Mouse (Mus musculus) frontal cortex, adult 2 months (tissue): ENCODE data around the gene Xntrpc. TPM values are rescaled to one million over a fixed set of nuclear protein-coding genes. Genes with fewer than 3 reads are reported as not detected.
A peak's percentile ranks its signal among the peaks of the same experiment; 100 is the strongest.

ENCODE experiments used
- DNase-seq, 2 experiments: peaks; one replicate each; pipeline ENCODE4 v3.0.0; 2022; ENCODE audit warnings: low spot score in 1 of 2; ENCODE audit errors: extremely low spot score in 1 of 2
- polyA plus RNA-seq: library from polyadenylated mRNA; depleted of rRNA; stranded (reverse); fragments of >200 nt; gene quantifications from 2 replicates; pipeline ENCODE4 v1.2.3, GENCODE M21; 2012; rRNA removed

Xntrpc gene
- polyA plus RNA-seq, 1 experiment, result 3.9 TPM

DNA sequence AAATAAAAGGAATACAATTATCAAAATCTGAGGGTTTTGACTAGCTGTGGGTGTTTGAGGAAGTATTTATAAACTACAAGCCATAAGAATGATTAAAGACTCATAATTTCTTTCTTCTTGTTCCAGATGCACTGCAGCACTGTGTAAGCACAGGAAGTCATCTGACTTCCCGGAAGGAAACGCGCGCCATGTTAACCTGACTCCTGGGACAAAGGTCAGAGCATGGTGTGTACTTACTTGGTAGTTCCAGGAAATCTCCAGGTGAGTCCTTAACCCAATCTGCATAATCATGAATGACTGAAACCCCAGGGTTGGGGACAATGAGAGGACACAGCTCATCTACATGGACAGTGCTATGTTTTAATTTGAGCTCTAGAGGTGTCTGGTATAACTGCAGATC lies 66.9 kb downstream of the Xntrpc start:
- no peak for DNase-seq

DNA sequence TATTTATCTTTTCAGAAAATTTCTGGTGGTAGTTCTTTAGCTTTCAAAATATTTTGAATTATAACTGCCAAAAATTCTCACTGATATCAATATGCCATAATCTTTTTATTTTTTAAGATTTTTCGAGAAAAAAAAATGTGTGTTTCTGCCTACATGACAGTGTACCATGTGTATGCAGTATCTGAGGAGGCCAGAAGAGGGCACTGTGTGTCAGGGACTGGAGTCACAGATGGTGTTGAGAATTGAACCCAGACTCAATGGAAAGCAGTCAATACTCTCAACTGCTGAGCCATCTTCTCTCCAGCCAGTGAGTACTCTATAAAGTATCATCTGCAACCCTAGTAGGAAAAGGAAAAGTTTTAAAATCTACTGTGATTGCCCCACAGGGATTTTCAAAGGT lies 72.0 kb downstream of the Xntrpc start:
- peak in 1 of 2 experiments; percentile 18 for DNase-seq

DNA sequence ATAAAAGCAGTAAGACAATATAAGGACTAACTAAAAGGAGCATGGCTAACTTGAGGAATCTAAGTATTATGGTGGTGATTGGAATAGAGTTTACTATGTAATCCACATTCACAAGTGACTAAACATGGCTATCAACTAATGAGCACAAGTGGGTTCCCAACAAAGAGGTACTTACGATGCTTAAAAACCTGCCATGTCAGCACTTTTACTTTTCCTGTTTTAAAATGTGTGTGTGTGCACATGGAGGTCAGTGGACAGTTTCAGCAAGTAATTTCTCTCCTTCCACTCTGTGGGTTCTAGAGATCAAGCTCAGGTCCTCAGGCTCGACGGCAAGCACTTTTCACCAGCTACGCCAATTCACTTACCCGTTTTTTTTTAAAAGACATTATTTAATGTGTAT lies 72.4 kb downstream of the Xntrpc start:
- DNase-seq, result no peak

Other genes starting within 250 kb of the Xntrpc start
- gene Phox2a, start 247.4 kb upstream of the Xntrpc start, polyA plus RNA-seq, result not detected in 2 replicates
- gene Inppl1, start 227.5 kb upstream of the Xntrpc start, polyA plus RNA-seq, result 34.3 and 38.8 TPM in 2 replicates
- gene Folr2, start 208.5 kb upstream of the Xntrpc start, polyA plus RNA-seq, result 1.2 and 2.3 TPM in 2 replicates
- 60.4 and 69.4 TPM in 2 replicates for gene Anapc15, start 202.0 kb upstream of the Xntrpc start, polyA plus RNA-seq
- gene Folr1, start 194.9 kb upstream of the Xntrpc start, polyA plus RNA-seq, result 1.1 and 2.1 TPM in 2 replicates
- 186 and 205 TPM in 2 replicates for gene Lamtor1, start 159.8 kb upstream of the Xntrpc start, polyA plus RNA-seq
- 0.27 and 0.28 TPM in 2 replicates for gene Tomt, start 159.4 kb upstream of the Xntrpc start, polyA plus RNA-seq
- 12.3 and 12.8 TPM in 2 replicates for gene Lrrc51, start 131.8 kb upstream of the Xntrpc start, polyA plus RNA-seq
- 65.6 and 68.8 TPM in 2 replicates for gene Numa1, start 131.6 kb upstream of the Xntrpc start, polyA plus RNA-seq
- gene Il18bp, start 47.0 kb upstream of the Xntrpc start, polyA plus RNA-seq, result 14.1 and 14.4 TPM in 2 replicates
- gene Rnf121, start 244 bp upstream of the Xntrpc start, polyA plus RNA-seq, result 56.4 and 67.1 TPM in 2 replicates
- 36.2 and 42.7 TPM in 2 replicates for gene Xndc1, start 202 bp upstream of the Xntrpc start, polyA plus RNA-seq
- gene Trpc2, start 17.4 kb downstream of the Xntrpc start, polyA plus RNA-seq, result 1.8 and 2.0 TPM in 2 replicates
- gene Art1, start 36.0 kb downstream of the Xntrpc start, polyA plus RNA-seq, result 0.12 and 0.13 TPM in 2 replicates
- 0.34 and 0.50 TPM in 2 replicates for gene Art5, start 43.8 kb downstream of the Xntrpc start, polyA plus RNA-seq
- gene Chrna10, start 51.1 kb downstream of the Xntrpc start, polyA plus RNA-seq, result 8.6 and 10.8 TPM in 2 replicates
- gene Nup98, start 144.5 kb downstream of the Xntrpc start, polyA plus RNA-seq, result 18.8 and 19.7 TPM in 2 replicates
- 26.0 and 27.4 TPM in 2 replicates for gene Pgap2, start 144.5 kb downstream of the Xntrpc start, polyA plus RNA-seq
- 35.8 and 41.8 TPM in 2 replicates for gene Rhog, start 190.3 kb downstream of the Xntrpc start, polyA plus RNA-seq
- gene Stim1, start 202.1 kb downstream of the Xntrpc start, polyA plus RNA-seq, result 78.3 and 82.5 TPM in 2 replicates